Mouse (Mus musculus) limb, embryonic 14.5 days (tissue): ENCODE results near the gene Gpr157. TPM values are rescaled to one million over a fixed set of nuclear protein-coding genes. Genes with fewer than 3 reads are reported as not detected.

Experiments
- ATAC-seq: fragments of 200-750 bp; cut with Nextera tagmentation; 2 replicates; pipeline ENCODE4 v1.8.0; 2017; ENCODE audit warnings: low read depth, moderate number of reproducible peaks, moderate TSS enrichment; ENCODE audit not compliant: low FRiP score
- DNase-seq: peaks from one replicate; pipeline ENCODE4 v3.0.0-alpha.2; 2015; ENCODE audit warnings: low spot score
- H3K27ac ChIP-seq: fragments of 300-500 bp; sonication (generic); replicated peaks from 2 replicates; pipeline ENCODE4 v1.5.1; 2014; ENCODE audit warnings: low read depth, mild to moderate bottlenecking, low read length, moderate library complexity, mixed read lengths
- H3K27me3 ChIP-seq: fragments of 300-500 bp; sonication (generic); 2 replicates; pipeline ENCODE4 v1.6.1; 2014; ENCODE audit warnings: low read length, mixed read lengths; ENCODE audit not compliant: control insufficient read depth, insufficient read depth
- H3K36me3 ChIP-seq: fragments of 300-500 bp; sonication (generic); 2 replicates; pipeline ENCODE4 v1.6.1; 2014; ENCODE audit warnings: mild to moderate bottlenecking, low read length, moderate library complexity, mixed read lengths; ENCODE audit not compliant: control insufficient read depth, insufficient read depth
- H3K4me1 ChIP-seq: fragments of 300-500 bp; sonication (generic); 2 replicates; pipeline ENCODE4 v1.6.1; 2014; ENCODE audit warnings: antibody characterized with exemption, low read length, mixed read lengths; ENCODE audit not compliant: control insufficient read depth, insufficient read depth
- H3K4me2 ChIP-seq: fragments of 300-500 bp; sonication (generic); replicated peaks from 2 replicates; pipeline ENCODE4 v1.6.1; 2014; ENCODE audit warnings: low read depth, mild to moderate bottlenecking, low read length, moderate library complexity; ENCODE audit not compliant: severe bottlenecking
- H3K4me3 ChIP-seq: fragments of 300-500 bp; sonication (generic); replicated peaks from 2 replicates; pipeline ENCODE4 v1.5.1; 2014; ENCODE audit warnings: low read length
- H3K9ac ChIP-seq: fragments of 300-500 bp; sonication (generic); 2 replicates; pipeline ENCODE4 v1.6.1; 2014; ENCODE audit warnings: mild to moderate bottlenecking, low read depth, low read length, moderate library complexity; ENCODE audit not compliant: severe bottlenecking
- H3K9me3 ChIP-seq: fragments of 300-500 bp; sonication (generic); 2 replicates; pipeline ENCODE4 v1.6.1; 2016; ENCODE audit warnings: low read length; ENCODE audit not compliant: control insufficient read depth
- POLR2A ChIP-seq: fragments of 200-500 bp; IDR thresholded peaks from 2 replicates; pipeline ENCODE4 v1.8.0; 2012; ENCODE audit warnings: inconsistent platforms, mild to moderate bottlenecking, moderate library complexity, borderline replicate concordance; ENCODE audit not compliant: insufficient read depth, insufficient read length; ENCODE audit errors: extremely low read depth
- WGBS: fragments of 180-500 bp; shearing (Covaris S2); extraction: QIAGEN DNeasy Blood & Tissue Kit; methylation state at CpG from one replicate; pipeline ENCODE4 v1.1.7; 2014; 5-methylcytosine and 5-hydroxymethylcytosine counted together
- polyA plus RNA-seq, 2 experiments: library from polyadenylated mRNA; depleted of rRNA in 1 of 2; stranded (reverse) in 1 of 2; unstranded in 1 of 2; fragments of >200 nt; fragmentation: Nextera tagmentation in 1 of 2; extraction: Ambion mirVana in 1 of 2; gene quantifications; 2 replicates each; pipeline versions ENCODE4 v1.2.1 to v1.2.3; 2012 to 2014

Gpr157 gene
- polyA plus RNA-seq, 2 experiments = 0.52 to 3.8 TPM

DNA sequence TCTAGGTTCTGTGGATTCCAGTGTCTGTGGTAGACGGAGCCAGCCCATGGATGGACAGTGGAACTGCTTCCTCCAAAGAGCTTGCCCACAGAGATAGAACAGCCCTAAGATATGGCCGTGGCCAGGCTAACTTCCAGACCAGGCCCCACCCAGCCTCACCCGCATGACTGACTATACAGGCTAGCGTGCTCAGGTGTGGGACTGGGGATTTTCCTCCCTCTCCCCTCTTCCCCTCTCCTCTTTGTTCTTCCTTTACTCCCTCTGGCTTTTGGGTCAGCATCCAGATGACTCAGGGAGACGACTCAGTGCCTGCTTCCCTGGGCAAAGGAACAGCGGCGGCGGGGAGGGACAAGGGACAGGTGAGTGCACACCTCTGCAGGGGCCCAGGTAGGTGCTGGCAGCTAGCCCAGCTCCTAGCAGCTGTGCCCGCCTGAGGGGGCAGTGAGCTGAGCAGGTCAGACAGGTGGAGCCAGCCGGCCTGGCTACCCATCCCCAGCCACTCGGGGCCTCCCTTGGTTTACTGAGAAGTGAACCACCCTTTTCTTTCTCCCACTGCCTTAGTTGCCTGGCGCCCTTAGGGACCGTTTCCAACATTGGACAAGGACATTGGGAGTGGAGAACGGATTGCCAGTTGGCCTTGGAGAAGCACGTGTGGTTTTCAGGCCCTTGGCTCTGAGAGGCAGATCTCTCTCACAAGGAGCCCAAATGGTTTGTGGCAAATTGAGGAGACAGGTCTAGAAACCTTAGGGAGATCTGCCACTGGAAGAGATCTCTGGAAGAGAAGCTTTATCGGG, 25.5 kb upstream of the Gpr157 start:
- no peaks in the 10 kb centered on the region for H3K27me3 ChIP-seq

DNA sequence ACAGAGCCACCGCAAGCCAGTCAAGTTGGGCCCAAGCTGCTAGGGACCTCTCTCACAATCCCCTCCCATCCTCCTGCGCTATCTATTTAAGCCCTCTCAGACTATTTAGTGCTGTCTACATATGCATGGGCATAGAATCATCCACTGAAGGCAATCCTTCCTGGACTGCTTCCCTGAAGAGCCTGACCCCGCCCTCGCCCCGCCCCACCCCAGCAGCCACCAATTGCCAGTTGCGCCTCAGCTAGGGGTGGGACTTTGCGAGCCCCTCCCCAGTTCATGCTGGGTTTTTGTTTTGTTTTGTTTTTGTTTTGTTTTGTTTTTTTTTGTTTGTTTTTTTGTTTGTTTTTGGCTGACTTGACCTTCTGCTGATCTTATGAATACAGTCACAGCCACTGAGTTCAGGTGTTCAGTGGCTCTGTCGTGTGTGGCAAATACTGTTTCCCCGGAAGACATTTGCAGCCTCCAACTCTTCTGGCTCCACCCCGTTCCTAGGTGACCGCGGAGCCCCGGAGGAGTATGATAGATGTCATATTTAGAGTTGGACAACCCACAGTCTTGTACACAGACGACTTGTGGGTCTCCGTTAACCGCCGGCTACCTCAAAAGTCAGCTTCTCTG, 20.4 kb upstream of the Gpr157 start:
- Histone ChIP-seq H3K9ac (no peak overlapping the region), H3K36me3 (no peaks in the 10 kb centered on the region), H3K9me3 (no peaks in the 10 kb centered on the region), H3K4me3 (no peak overlapping the region), H3K4me2 (no peak overlapping the region), H3K27me3 (no peaks in the 10 kb centered on the region), H3K4me1 (no peaks in the 10 kb centered on the region), H3K27ac (no peak overlapping the region)
- no peak for TF ChIP-seq POLR2A
- 80% methylated on average over 17 of the region's 17 CpGs for WGBS
- ATAC-seq (no peak), DNase-seq (no peak)

More for the DNA sequence above, 25.5 kb upstream of the Gpr157 start:
- Histone ChIP-seq H3K4me2 (no peak overlapping the region), H3K4me3 (no peak overlapping the region), H3K27ac (no peak overlapping the region), H3K9ac (no peak overlapping the region), H3K9me3 (no peaks in the 10 kb centered on the region), H3K4me1 (peaks cover 14% of the 10 kb centered on the region), H3K36me3 (no peaks in the 10 kb centered on the region)
- no peak for TF ChIP-seq POLR2A
- WGBS = 72% methylated on average over 16 of the region's 16 CpGs
- DNase-seq = no peak
- no peak for ATAC-seq

DNA sequence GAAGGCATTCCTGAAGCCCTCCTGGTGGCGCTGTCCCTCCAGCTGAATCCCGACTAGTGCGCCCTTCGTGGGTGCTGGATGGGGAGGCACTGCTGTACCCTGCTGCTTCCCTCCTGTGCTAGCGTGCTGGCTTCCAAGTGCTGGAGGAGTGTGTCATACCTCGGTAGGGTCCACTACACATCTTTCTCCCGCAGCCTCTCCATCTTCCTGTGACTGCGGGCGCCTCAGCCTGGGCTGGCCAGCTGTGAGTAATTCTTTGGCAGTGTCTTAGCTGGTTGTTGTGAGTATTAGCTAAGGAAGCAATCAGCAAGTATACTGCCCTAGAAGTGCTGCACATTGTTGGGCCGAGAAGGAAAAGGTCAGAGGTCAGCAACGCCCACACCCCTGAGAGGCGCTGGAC, 18.9 kb upstream of the Gpr157 start:
- no peak overlapping the region for H3K4me2 ChIP-seq
- no peak overlapping the region for H3K9ac ChIP-seq
- TF ChIP-seq POLR2A = no peak
- H3K4me3 ChIP-seq = no peak overlapping the region
- no peak for DNase-seq
- no peak overlapping the region for H3K27ac ChIP-seq
- no peaks in the 10 kb centered on the region for H3K9me3 ChIP-seq
- ATAC-seq = no peak
- no peaks in the 10 kb centered on the region for H3K4me1 ChIP-seq
- no peaks in the 10 kb centered on the region for H3K27me3 ChIP-seq
- no peaks in the 10 kb centered on the region for H3K36me3 ChIP-seq
- WGBS = 61% methylated on average over 12 of the region's 12 CpGs

GRCm38 (mm10) chr4:150070136-150070535, 17.0 kb upstream of the Gpr157 start:
- no peaks in the 10 kb centered on the region for H3K27me3 ChIP-seq
- WGBS = 23% methylated on average over 8 of the region's 8 CpGs
- no peaks in the 10 kb centered on the region for H3K36me3 ChIP-seq
- ATAC-seq = no peak
- TF ChIP-seq POLR2A = no peak
- DNase-seq = no peak
- no peak overlapping the region for H3K9ac ChIP-seq
- no peak overlapping the region for H3K27ac ChIP-seq
- H3K4me1 ChIP-seq = no peaks in the 10 kb centered on the region
- H3K4me2 ChIP-seq = no peak overlapping the region
- no peaks in the 10 kb centered on the region for H3K9me3 ChIP-seq
- H3K4me3 ChIP-seq = no peak overlapping the region

- no peak overlapping the region for H3K9ac ChIP-seq
- DNase-seq = no peak
- H3K36me3 ChIP-seq = no peaks in the 10 kb centered on the region
- H3K4me3 ChIP-seq = no peak overlapping the region
- 54% methylated on average over 15 of the region's 15 CpGs for WGBS
- H3K27ac ChIP-seq = no peak overlapping the region
- no peak for ATAC-seq
- H3K27me3 ChIP-seq = no peaks in the 10 kb centered on the region
- TF ChIP-seq POLR2A = no peak
- H3K4me1 ChIP-seq = no peaks in the 10 kb centered on the region
- no peak overlapping the region for H3K4me2 ChIP-seq
- no peaks in the 10 kb centered on the region for H3K9me3 ChIP-seq
Observed at GRCm38 (mm10) chr4:150072416-150073101, 14.6 kb upstream of the Gpr157 start.
